21 mouse cellular contexts compared by ENCODE assay signal in the genomic region with DNA sequence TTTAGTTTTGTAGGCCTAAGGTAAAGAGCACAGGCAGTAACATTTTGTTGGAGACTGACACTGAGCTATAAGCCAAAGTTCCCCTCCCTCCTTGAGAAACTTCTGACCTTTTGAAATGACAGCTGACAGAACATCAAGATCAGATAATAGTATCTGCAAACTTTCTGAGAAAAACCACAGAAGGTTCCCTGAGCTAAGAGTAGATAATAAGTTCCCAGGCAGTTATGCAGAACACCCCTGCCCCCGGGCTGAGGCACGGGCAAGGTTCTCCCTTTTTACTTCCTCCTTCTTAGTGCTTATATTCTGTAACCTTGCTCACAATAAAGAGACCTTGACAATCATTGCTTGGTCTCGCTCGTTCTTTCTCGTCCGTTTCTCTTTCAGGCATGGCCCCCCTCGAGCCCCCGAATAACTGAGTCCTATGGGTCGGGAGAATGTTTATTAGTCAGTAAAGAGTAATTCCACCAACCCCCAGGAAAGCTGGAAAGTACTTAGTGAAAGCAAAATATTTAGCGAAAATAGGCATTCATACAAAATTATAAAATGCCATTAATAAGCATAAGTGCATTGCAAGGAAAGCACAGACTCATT. TPM values are rescaled to one million over a fixed set of nuclear protein-coding genes. Genes with fewer than 3 reads are reported as not detected.
DNase-seq lines count a peak whose midpoint lies in the region; ATAC-seq and TF ChIP-seq lines count a peak whose summit lies in the region.
"Had no signal": no experiment of that assay in that cellular context is flagged by ENCODE, and none has a peak within 500 bp of the region (broad histone marks: within the 10 kb centered on the region; RNA-seq: fewer than 3 reads in every experiment).

No protein-coding gene starts in this region.

- no peak overlapping the region for H3K4me3 ChIP-seq in spleen, adult 2 months (ENCODE audit: extremely low read depth, insufficient read depth, insufficient read length)
- H3K4me3 ChIP-seq in forebrain, embryonic 14.5 days (ENCODE audit: low read depth, low read length) = no peak overlapping the region
- H3K4me3 ChIP-seq: embryonic facial prominence, embryonic 13.5 days; gastrocnemius, adult 2 months; heart, adult 2 months; hindbrain, embryonic 13.5 days; lung, embryonic 15.5 days; midbrain, embryonic 15.5 days; neural tube, embryonic 13.5 days had no signal

- no peak for TF ChIP-seq CTCF in spleen, adult 2 months (IDR thresholded peaks at IDR 0.05; ENCODE audit: extremely low read depth, insufficient read depth, insufficient read length, insufficient replicate concordance)

- H3K36me3 ChIP-seq in spleen, adult 2 months (ENCODE audit: control insufficient read depth, insufficient read depth, low read length) = no peaks in the 10 kb centered on the region
- no peaks in the 10 kb centered on the region for H3K36me3 ChIP-seq in forebrain, embryonic 14.5 days (ENCODE audit: control insufficient read depth, insufficient read depth, low read length)
- H3K36me3 ChIP-seq: embryonic facial prominence, embryonic 13.5 days; hindbrain, embryonic 13.5 days; lung, embryonic 15.5 days; midbrain, embryonic 15.5 days; neural tube, embryonic 13.5 days had no signal

- H3K4me1 ChIP-seq in spleen, adult 2 months (ENCODE audit: control insufficient read depth, insufficient read depth, insufficient read length) = peaks cover 3% of the 10 kb centered on the region; the same call in 1 of the 2 replicates
- no peaks in the 10 kb centered on the region for H3K4me1 ChIP-seq in forebrain, embryonic 14.5 days (ENCODE audit: control insufficient read depth, insufficient read depth, low read length)
- H3K4me1 ChIP-seq: embryonic facial prominence, embryonic 13.5 days had no signal

- peak; percentile 25 for DNase-seq in 416B (ENCODE audit: low read depth)
- DNase-seq in B cell, adult 2 months = peak; percentile 52 to 58
- DNase-seq in c-Kit-positive CD71-positive TER-119-negative erythroid progenitor cells, embryonic 14.5 days (ENCODE audit: low read depth) = peak; percentile 9
- peak; percentile 26 to 46 for DNase-seq in spleen, adult 2 months (ENCODE audit: low read depth in 1 of 2, low spot score in 2 of 2)
- DNase-seq in adrenal gland, postnatal 25 days = no peak
- DNase-seq in right cerebral cortex, postnatal 10 days (ENCODE audit: low spot score in 2 of 2) = no peak
- no peak for DNase-seq in forebrain, embryonic 14.5 days (ENCODE audit: low spot score)
- DNase-seq: cerebellum, adult 11 months; gastrocnemius, adult 2 months; kidney, adult 8-10 months; retina, postnatal 1 day had no signal

- no peak overlapping the region for H3K9ac ChIP-seq in forebrain, embryonic 14.5 days (ENCODE audit: low read length)
- H3K9ac ChIP-seq: embryonic facial prominence, embryonic 13.5 days; hindbrain, embryonic 13.5 days; lung, embryonic 15.5 days; midbrain, embryonic 15.5 days; neural tube, embryonic 13.5 days had no signal

- no peaks in the 10 kb centered on the region for H3K9me3 ChIP-seq in forebrain, embryonic 14.5 days (replicated peaks; ENCODE audit: control insufficient read depth, low read length)
- H3K9me3 ChIP-seq: hindbrain, embryonic 13.5 days; lung, embryonic 15.5 days; midbrain, embryonic 15.5 days; neural tube, embryonic 13.5 days had no signal

- H3K27ac ChIP-seq in spleen, adult 2 months (ENCODE audit: insufficient read depth, low read length) = peak overlapping the region; percentile 77
- no peak overlapping the region for H3K27ac ChIP-seq in forebrain, embryonic 14.5 days (ENCODE audit: low read depth, low read length)
- H3K27ac ChIP-seq: embryonic facial prominence, embryonic 13.5 days; gastrocnemius, adult 2 months; heart, adult 2 months; hindbrain, embryonic 13.5 days; lung, embryonic 15.5 days; midbrain, embryonic 15.5 days; neural tube, embryonic 13.5 days had no signal

- H3K4me2 ChIP-seq in forebrain, embryonic 14.5 days (ENCODE audit: low read length) = no peak overlapping the region
- H3K4me2 ChIP-seq: embryonic facial prominence, embryonic 13.5 days; hindbrain, embryonic 13.5 days; lung, embryonic 15.5 days; midbrain, embryonic 15.5 days; neural tube, embryonic 13.5 days had no signal

- 52% methylated on average over 10 of the region's 10 CpGs for WGBS in spleen, adult 2 months
- 90% methylated on average over 10 of the region's 10 CpGs for WGBS in forebrain, embryonic 14.5 days

- ATAC-seq in forebrain, embryonic 14.5 days = no peak
- ATAC-seq: midbrain, embryonic 15.5 days had no signal

- no peaks in the 10 kb centered on the region for H3K27me3 ChIP-seq in spleen, adult 2 months (ENCODE audit: control insufficient read depth, insufficient read depth, low read length)
- H3K27me3 ChIP-seq in forebrain, embryonic 14.5 days (replicated peaks; ENCODE audit: control insufficient read depth, insufficient read depth, low read length) = no peaks in the 10 kb centered on the region
- H3K27me3 ChIP-seq: embryonic facial prominence, embryonic 13.5 days; hindbrain, embryonic 13.5 days; lung, embryonic 15.5 days; midbrain, embryonic 15.5 days; neural tube, embryonic 13.5 days had no signal

- no peak for TF ChIP-seq POLR2A in spleen, adult 2 months (IDR thresholded peaks at IDR 0.05; ENCODE audit: low read depth, low read length)

RNA-seq across cellular contexts. Expression of a gene that starts 16.2 kb away (rescaled TPM):
- not detected in 2 replicates for polyA plus RNA-seq in spleen, adult 2 months (2012; rRNA removed)
- 4.3 and 5.7 TPM in 2 replicates for total RNA-seq in adrenal gland, postnatal 25 days (2021)
- polyA plus RNA-seq in forebrain, embryonic 14.5 days (2014; fragmentation: Nextera tagmentation; extraction: Ambion mirVana) = 1.3 TPM in 1 of 2 replicates, not detected in the other
- total RNA-seq: layer of hippocampus, adult 18-20 months had no signal
- polyA plus RNA-seq: heart, adult 2 months had no signal

RNA-seq across cellular contexts. Expression of a gene that starts 50.0 kb away (rescaled TPM):
- not detected in 2 replicates for polyA plus RNA-seq in spleen, adult 2 months (2012; rRNA removed)
- total RNA-seq in adrenal gland, postnatal 25 days (2021) = 0.61 and 0.62 TPM in 2 replicates
- polyA plus RNA-seq in forebrain, embryonic 14.5 days (2014; fragmentation: Nextera tagmentation; extraction: Ambion mirVana) = not detected in 2 replicates
- total RNA-seq: common myeloid progenitor, adult 5-6 weeks had no signal
- polyA plus RNA-seq: embryonic facial prominence, embryonic 13.5 days; forebrain, embryonic 11.5 days; heart, adult 2 months; heart, postnatal 0 days; hindbrain, embryonic 13.5 days; lung, embryonic 15.5 days; midbrain, embryonic 15.5 days; neural tube, embryonic 13.5 days had no signal

RNA-seq across cellular contexts. Expression of a gene that starts 51.9 kb away (rescaled TPM):
- 0.18 and 0.19 TPM in 2 replicates for polyA plus RNA-seq in spleen, adult 2 months (2012; rRNA removed)
- total RNA-seq in adrenal gland, postnatal 25 days (2021) = 8.2 and 9.8 TPM in 2 replicates
- 2.3 and 3.5 TPM in 2 replicates for polyA plus RNA-seq in forebrain, embryonic 14.5 days (2014; fragmentation: Nextera tagmentation; extraction: Ambion mirVana)
- polyA plus RNA-seq: heart, adult 2 months had no signal

RNA-seq across cellular contexts. Expression of a gene that starts 55.3 kb away (rescaled TPM):
- 0.38 and 0.39 TPM in 2 replicates for polyA plus RNA-seq in spleen, adult 2 months (2012; rRNA removed)
- 9.0 and 9.8 TPM in 2 replicates for total RNA-seq in adrenal gland, postnatal 25 days (2021)
- polyA plus RNA-seq in forebrain, embryonic 14.5 days (2014; fragmentation: Nextera tagmentation; extraction: Ambion mirVana) = 12.3 and 16.3 TPM in 2 replicates

Comparison
In these comparisons a context has a peak if more than half of its experiments do, and no peak if none do; other contexts are left out.
1. DNase-seq: peak in 416B (single experiment), B cell, adult 2 months (2 of 2), c-Kit-positive CD71-positive TER-119-negative erythroid progenitor cells, embryonic 14.5 days (single experiment) and spleen, adult 2 months (2 of 2); none in adrenal gland, postnatal 25 days (single experiment), right cerebral cortex, postnatal 10 days (0 of 2) and forebrain, embryonic 14.5 days (single experiment).